Mouse (Mus musculus) stomach, postnatal 0 days (tissue): ENCODE data around the gene Setd2. TPM values are rescaled to one million over a fixed set of nuclear protein-coding genes. Genes with fewer than 3 reads are reported as not detected.

ENCODE experiments used
- ATAC-seq: fragments of 200-750 bp; cut with Nextera tagmentation; 2 replicates; pipeline ENCODE4 v1.8.0; 2017; ENCODE audit not compliant: low FRiP score, low TSS enrichment
- DNase-seq: peaks from one replicate; pipeline ENCODE4 v3.0.0-alpha.2; 2016; ENCODE audit warnings: low spot score
- H3K27ac ChIP-seq: fragments of 300-500 bp; sonication (generic); replicated peaks from 2 replicates; pipeline ENCODE4 v1.5.1; 2014; ENCODE audit warnings: mild to moderate bottlenecking, control low read depth
- H3K27me3 ChIP-seq: fragments of 300-500 bp; sonication (generic); 2 replicates; pipeline ENCODE4 v1.6.1; 2014; ENCODE audit warnings: low read length; ENCODE audit not compliant: control insufficient read depth, insufficient read depth
- H3K36me3 ChIP-seq: fragments of 300-500 bp; sonication (generic); 2 replicates; pipeline ENCODE4 v1.6.1; 2014; ENCODE audit warnings: low read length, mixed read lengths; ENCODE audit not compliant: control insufficient read depth, insufficient read depth
- H3K4me1 ChIP-seq: fragments of 300-500 bp; sonication (generic); replicated peaks from 2 replicates; pipeline ENCODE4 v1.6.1; 2014; ENCODE audit warnings: antibody characterized with exemption; ENCODE audit not compliant: control insufficient read depth, insufficient read depth
- H3K4me2 ChIP-seq: fragments of 300-500 bp; sonication (generic); replicated peaks from 2 replicates; pipeline ENCODE4 v1.6.1; 2014; ENCODE audit warnings: low read depth, mild to moderate bottlenecking, control low read depth, moderate library complexity
- H3K4me3 ChIP-seq: fragments of 300-500 bp; sonication (generic); 2 replicates; pipeline ENCODE4 v1.5.1; 2014; ENCODE audit warnings: low read depth, low read length, control low read depth
- H3K9ac ChIP-seq: fragments of 300-500 bp; sonication (generic); 2 replicates; pipeline ENCODE4 v1.6.1; 2014; ENCODE audit warnings: mild to moderate bottlenecking, low read length, control low read depth, mixed read lengths
- H3K9me3 ChIP-seq: fragments of 300-500 bp; sonication (generic); 2 replicates; pipeline ENCODE4 v1.6.1; 2016; ENCODE audit warnings: low read length; ENCODE audit not compliant: control insufficient read depth
- CTCF ChIP-seq: IDR thresholded peaks from 2 replicates; pipeline ENCODE4 v1.5.1; 2016; ENCODE audit warnings: antibody characterized with exemption, low read depth, mild to moderate bottlenecking, moderate library complexity
- EP300 ChIP-seq: optimal IDR thresholded peaks from 2 replicates; pipeline ENCODE3; 2016; ENCODE audit warnings: antibody characterized with exemption
- WGBS: fragments of 180-500 bp; shearing (Covaris S2); extraction: QIAGEN DNeasy Blood & Tissue Kit; methylation state at CpG from one replicate; pipeline ENCODE4 v1.1.7; 2014; 5-methylcytosine and 5-hydroxymethylcytosine counted together
- polyA plus RNA-seq: library from polyadenylated mRNA; unstranded; fragments of >200 nt; fragmentation: Nextera tagmentation; extraction: Ambion mirVana; gene quantifications from 2 replicates; pipeline ENCODE4 v1.2.1, GENCODE M21; 2015

Setd2 gene
- polyA plus RNA-seq, 1 experiment from 2014 or later = 13.1 TPM

DNA sequence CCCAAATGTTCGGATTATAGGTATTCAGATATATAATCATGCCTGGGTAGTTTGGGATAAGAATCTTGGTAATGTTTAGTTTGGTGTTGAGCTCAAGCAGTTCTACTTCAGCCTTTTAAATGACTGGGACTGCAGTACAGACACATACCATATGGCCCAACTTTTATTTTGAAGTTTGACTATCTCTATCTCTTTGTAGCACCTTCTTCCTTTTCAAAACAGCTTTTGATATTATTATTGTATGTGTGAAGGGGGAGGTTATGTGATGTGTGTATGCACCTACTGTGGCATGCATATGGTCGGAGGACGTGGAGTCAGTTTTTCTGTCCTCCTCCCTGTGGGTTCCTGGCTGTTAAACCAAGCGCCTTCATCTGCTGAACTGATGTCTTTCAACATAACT is 9.6 kb downstream of the Setd2 start:
- ATAC-seq (no peak), DNase-seq (no peak)
- Histone ChIP-seq H3K4me2 (no peak overlapping the region), H3K27ac (no peak overlapping the region), H3K9ac (no peak overlapping the region), H3K36me3 (no peaks in the 10 kb centered on the region), H3K9me3 (no peaks in the 10 kb centered on the region), H3K27me3 (no peaks in the 10 kb centered on the region), H3K4me1 (no peaks in the 10 kb centered on the region), H3K4me3 (no peak overlapping the region)
- TF ChIP-seq CTCF (no peak), EP300 (no peak)
- WGBS = 75% methylated on average over 4 of the region's 4 CpGs

DNA sequence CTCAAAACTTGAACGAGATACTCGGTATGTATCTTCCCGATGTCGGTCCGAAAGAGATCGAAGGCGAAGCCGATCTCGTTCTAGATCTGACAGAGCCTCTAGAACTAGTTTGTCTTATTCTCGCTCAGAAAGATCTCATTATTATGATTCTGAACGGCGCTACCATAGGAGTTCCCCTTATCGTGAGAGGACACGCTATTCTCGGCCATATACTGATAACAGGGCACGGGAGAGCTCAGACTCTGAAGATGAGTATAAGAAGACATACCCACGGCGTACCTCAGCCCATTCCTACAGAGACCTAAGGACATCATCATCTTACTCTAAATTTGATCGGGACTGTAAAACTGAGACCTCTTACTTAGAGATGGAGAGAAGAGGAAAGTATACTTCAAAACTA is 15.9 kb downstream of the Setd2 start:
- Histone ChIP-seq H3K27me3 (no peaks in the 10 kb centered on the region), H3K9ac (no peak overlapping the region), H3K4me3 (no peak overlapping the region), H3K4me2 (no peak overlapping the region), H3K4me1 (no peaks in the 10 kb centered on the region), H3K36me3 (peaks cover 28% of the 10 kb centered on the region), H3K27ac (no peak overlapping the region), H3K9me3 (no peaks in the 10 kb centered on the region)
- 95% methylated on average over 19 of the region's 19 CpGs for WGBS
- ATAC-seq (no peak), DNase-seq (no peak)
- no peak for TF ChIP-seq EP300
- TF ChIP-seq CTCF = no peak

DNA sequence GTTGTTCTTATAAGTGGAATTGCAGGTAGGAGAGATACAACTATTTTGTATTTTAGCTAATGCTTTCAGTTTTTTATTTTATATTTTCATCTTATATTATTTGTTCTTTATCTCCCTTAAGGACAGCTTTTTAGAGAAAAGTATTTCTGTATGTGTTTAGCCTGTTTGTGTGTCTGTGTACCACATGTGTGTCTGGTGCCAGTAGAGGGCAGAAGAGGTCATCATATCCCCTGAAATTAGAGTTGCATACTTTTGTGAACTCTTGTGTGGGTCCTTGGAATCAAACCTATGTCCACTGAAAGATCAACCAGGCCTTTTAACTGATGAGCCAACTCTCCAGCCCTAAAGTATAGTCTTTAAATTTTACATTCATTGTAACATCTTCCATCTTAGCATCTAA is 35.9 kb downstream of the Setd2 start:
- no peak for TF ChIP-seq EP300
- TF ChIP-seq CTCF = peak; percentile 51
- DNase-seq (no peak), ATAC-seq (no peak)
- no peak overlapping the region for H3K27ac ChIP-seq
- no peak overlapping the region for H3K4me2 ChIP-seq
- H3K9me3 ChIP-seq = no peaks in the 10 kb centered on the region
- no peak overlapping the region for H3K9ac ChIP-seq
- H3K4me1 ChIP-seq = no peaks in the 10 kb centered on the region
- H3K27me3 ChIP-seq = no peaks in the 10 kb centered on the region
- no peak overlapping the region for H3K4me3 ChIP-seq
- H3K36me3 ChIP-seq = peaks cover 20% of the 10 kb centered on the region

DNA sequence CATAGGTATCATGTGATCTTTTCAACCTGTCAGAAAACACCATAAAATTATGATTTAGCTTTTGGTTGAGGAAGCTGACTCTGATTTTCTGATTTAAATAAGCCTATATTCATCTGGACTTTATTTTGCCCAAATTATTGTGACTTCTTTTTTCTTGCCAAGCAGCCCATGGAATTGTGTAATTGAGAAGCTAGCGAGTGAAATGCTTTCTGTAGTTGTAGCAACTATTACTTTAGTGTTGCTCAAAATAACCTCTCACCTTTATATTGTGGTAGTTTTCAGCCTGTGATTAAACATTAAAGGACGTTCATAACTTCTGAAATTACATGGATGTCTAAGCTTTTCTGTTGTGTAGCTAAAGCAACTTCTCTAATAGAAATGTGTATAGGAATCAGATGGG is 49.8 kb downstream of the Setd2 start:
- DNase-seq (no peak), ATAC-seq (no peak)
- Histone ChIP-seq H3K4me1 (no peaks in the 10 kb centered on the region), H3K36me3 (peaks cover 2% of the 10 kb centered on the region), H3K9me3 (no peaks in the 10 kb centered on the region), H3K9ac (no peak overlapping the region), H3K27ac (no peak overlapping the region), H3K4me3 (no peak overlapping the region), H3K27me3 (no peaks in the 10 kb centered on the region), H3K4me2 (no peak overlapping the region)
- TF ChIP-seq EP300 (no peak), CTCF (no peak)
- WGBS = 83% methylated on average over 2 of the region's 2 CpGs

DNA sequence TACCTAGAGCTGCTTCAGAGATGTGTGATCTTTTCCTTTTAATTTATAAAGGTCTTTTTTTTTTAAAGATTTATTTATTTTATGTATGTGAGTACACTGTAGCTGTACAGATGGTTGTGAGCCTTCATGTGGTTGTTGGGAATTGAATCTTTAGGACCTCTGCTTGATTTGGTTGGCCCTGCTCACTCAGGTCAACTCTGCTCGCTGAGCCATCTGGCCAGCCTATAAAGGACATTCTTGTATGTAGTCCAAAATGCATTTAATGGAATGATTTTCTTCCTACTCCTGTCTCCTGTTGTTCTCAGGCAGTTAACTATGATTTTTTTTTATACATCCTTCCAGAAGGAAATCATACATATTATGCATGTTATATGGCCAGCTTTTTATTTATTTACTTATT is 51.1 kb downstream of the Setd2 start:
- Histone ChIP-seq H3K4me3 (no peak overlapping the region), H3K27me3 (no peaks in the 10 kb centered on the region), H3K4me1 (no peaks in the 10 kb centered on the region), H3K36me3 (no peaks in the 10 kb centered on the region), H3K9me3 (no peaks in the 10 kb centered on the region), H3K9ac (no peak overlapping the region), H3K27ac (no peak overlapping the region), H3K4me2 (no peak overlapping the region)
- WGBS = 68% methylated on average over 1 of the region's 1 CpGs
- TF ChIP-seq CTCF = no peak
- TF ChIP-seq EP300 = no peak
- no peak for ATAC-seq
- DNase-seq = no peak

DNA sequence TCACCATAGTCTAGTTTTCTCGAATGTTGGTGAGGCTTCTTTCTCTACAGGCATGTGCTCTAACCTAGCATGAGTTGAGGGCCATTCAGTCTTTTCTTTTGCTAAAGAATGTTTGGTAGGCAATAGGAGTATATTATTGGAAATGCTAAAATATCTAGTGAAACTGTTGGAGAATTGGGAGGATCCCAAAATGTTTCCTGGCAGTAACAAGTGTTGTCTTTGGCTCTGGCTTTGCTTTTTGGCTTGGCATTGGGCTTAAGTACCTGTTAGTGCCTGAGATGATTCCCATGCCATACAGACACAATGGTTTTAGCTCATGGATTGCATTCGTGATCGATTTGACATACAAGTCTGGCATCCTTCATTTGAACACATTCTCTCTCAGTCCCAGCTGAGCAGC is 79.1 kb downstream of the Setd2 start:
- Histone ChIP-seq H3K4me2 (no peak overlapping the region), H3K36me3 (peaks cover 11% of the 10 kb centered on the region), H3K4me1 (no peaks in the 10 kb centered on the region), H3K4me3 (no peak overlapping the region), H3K9ac (no peak overlapping the region), H3K27ac (no peak overlapping the region), H3K9me3 (no peaks in the 10 kb centered on the region), H3K27me3 (no peaks in the 10 kb centered on the region)
- TF ChIP-seq EP300 = no peak
- TF ChIP-seq CTCF = no peak
- no peak for DNase-seq
- ATAC-seq = no peak
- WGBS = 88% methylated on average over 3 of the region's 3 CpGs
